Mouse (Mus musculus) C2C12 (cell line): ENCODE measurements around the gene Dhrs9.
"Not testable (repeated sequence)": the region's sequence is repeated elsewhere in the genome, so short reads cannot be mapped to it uniquely, and the experiment has no call there.

Experiments used
- CTCF ChIP-seq: IDR thresholded peaks from one replicate; pipeline ENCODE4 v1.5.1; 2011; ENCODE audit not compliant: control insufficient read depth, insufficient read depth, insufficient read length
- MYOG ChIP-seq: IDR thresholded peaks from one replicate; pipeline ENCODE4 v1.6.1; 2011; ENCODE audit not compliant: control insufficient read depth, insufficient read length; ENCODE audit errors: extremely low read depth

- TF ChIP-seq MYOG, CTCF: not testable (repeated sequence)
Observed at GRCm38 (mm10) chr2:69355402-69355801, 24.8 kb upstream of the Dhrs9 start.
